Mouse (Mus musculus) hindbrain, embryonic 15.5 days (tissue): ENCODE data around the gene Nus1. TPM values are rescaled to one million over a fixed set of nuclear protein-coding genes. Genes with fewer than 3 reads are reported as not detected.

Source experiments
- ATAC-seq: fragments of 200-750 bp; cut with Nextera tagmentation; 2 replicates; pipeline ENCODE4 v1.8.0; 2017; ENCODE audit warnings: low read depth, moderate number of reproducible peaks, moderate TSS enrichment; ENCODE audit not compliant: low FRiP score
- H3K27ac ChIP-seq: fragments of 300-500 bp; sonication (generic); replicated peaks from 2 replicates; pipeline ENCODE4 v1.5.1; 2015; ENCODE audit warnings: mild to moderate bottlenecking, inconsistent platforms
- H3K27me3 ChIP-seq: fragments of 300-500 bp; sonication (generic); 2 replicates; pipeline ENCODE4 v1.6.1; 2015; ENCODE audit warnings: control low read depth, inconsistent platforms
- H3K36me3 ChIP-seq: fragments of 300-500 bp; sonication (generic); 2 replicates; pipeline ENCODE4 v1.6.1; 2015; ENCODE audit warnings: control low read depth, inconsistent platforms
- H3K4me1 ChIP-seq: fragments of 300-500 bp; sonication (generic); replicated peaks from 2 replicates; pipeline ENCODE4 v1.6.1; 2015; ENCODE audit warnings: control low read depth, inconsistent platforms
- H3K4me2 ChIP-seq: fragments of 300-500 bp; sonication (generic); 2 replicates; pipeline ENCODE4 v1.6.1; 2015; ENCODE audit warnings: moderate library complexity, mild to moderate bottlenecking, inconsistent platforms
- H3K4me3 ChIP-seq: fragments of 300-500 bp; sonication (generic); 2 replicates; pipeline ENCODE4 v1.5.1; 2015; ENCODE audit warnings: mild to moderate bottlenecking, inconsistent platforms
- H3K9ac ChIP-seq: fragments of 300-500 bp; sonication (generic); 2 replicates; pipeline ENCODE4 v1.6.1; 2015; ENCODE audit warnings: inconsistent platforms
- H3K9me3 ChIP-seq: fragments of 300-500 bp; sonication (generic); 2 replicates; pipeline ENCODE4 v1.6.1; 2016; ENCODE audit warnings: control low read depth, inconsistent platforms
- WGBS: fragments of 180-500 bp; shearing (Covaris S2); methylation state at CpG from one replicate; pipeline ENCODE4 v1.1.7; 2015; 5-methylcytosine and 5-hydroxymethylcytosine counted together
- polyA plus RNA-seq: library from polyadenylated mRNA; unstranded; fragments of >200 nt; fragmentation: Nextera tagmentation; extraction: Ambion mirVana; gene quantifications from 2 replicates; pipeline ENCODE4 v1.2.1, GENCODE M21; 2015

The Nus1 gene
- polyA plus RNA-seq, 1 experiment from 2014 or later: 21.8 TPM

- no peak for ATAC-seq
- WGBS: 67% methylated on average over 5 of the region's 5 CpGs
- H3K27me3 ChIP-seq: no peaks in the 10 kb centered on the region
Observed at GRCm38 (mm10) chr10:52418931-52419330, 1.6 kb downstream of the Nus1 start.

DNA sequence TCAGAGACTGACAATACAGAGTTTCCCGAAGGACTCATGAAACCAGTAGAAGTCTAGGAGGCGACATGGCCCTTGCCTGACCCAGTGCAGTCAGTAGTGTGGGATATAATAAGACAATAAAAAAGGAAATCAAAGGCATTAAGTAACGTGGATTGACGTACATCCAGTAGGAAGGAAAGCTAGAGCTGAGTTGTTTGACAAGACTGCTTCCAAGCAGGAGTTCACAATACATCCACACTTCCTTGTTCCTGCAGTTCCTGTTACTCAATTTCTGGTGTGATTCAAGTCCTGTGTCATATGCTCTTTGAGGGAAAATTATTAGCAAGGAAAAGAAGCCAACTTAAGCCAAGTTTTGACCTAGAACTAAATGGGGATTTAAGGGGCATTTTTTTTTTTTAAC lies 2.1 kb downstream of the Nus1 start:
- Histone ChIP-seq H3K9me3 (no peaks in the 10 kb centered on the region), H3K27me3 (no peaks in the 10 kb centered on the region), H3K9ac (peak overlapping the region; percentile 91; the same call in 1 of the 2 replicates), H3K36me3 (no peaks in the 10 kb centered on the region), H3K4me2 (peak overlapping the region; percentile 66), H3K4me1 (peaks cover 46% of the 10 kb centered on the region), H3K4me3 (peak overlapping the region; percentile 67; the same call in 1 of the 2 replicates), H3K27ac (no peak overlapping the region)
- ATAC-seq: no peak
- WGBS: 80% methylated on average over 4 of the region's 4 CpGs

More at GRCm38 (mm10) chr10:52418931-52419330, 1.6 kb downstream of the Nus1 start:
- Histone ChIP-seq H3K4me2 (peak overlapping the region; percentile 66), H3K36me3 (no peaks in the 10 kb centered on the region), H3K27ac (0 out of 2 replicates have a peak overlapping the region, but pooled peaks have one; percentile 97), H3K4me3 (peak overlapping the region; percentile 67), H3K4me1 (peaks cover 46% of the 10 kb centered on the region), H3K9ac (peak overlapping the region; percentile 91), H3K9me3 (no peaks in the 10 kb centered on the region)

DNA sequence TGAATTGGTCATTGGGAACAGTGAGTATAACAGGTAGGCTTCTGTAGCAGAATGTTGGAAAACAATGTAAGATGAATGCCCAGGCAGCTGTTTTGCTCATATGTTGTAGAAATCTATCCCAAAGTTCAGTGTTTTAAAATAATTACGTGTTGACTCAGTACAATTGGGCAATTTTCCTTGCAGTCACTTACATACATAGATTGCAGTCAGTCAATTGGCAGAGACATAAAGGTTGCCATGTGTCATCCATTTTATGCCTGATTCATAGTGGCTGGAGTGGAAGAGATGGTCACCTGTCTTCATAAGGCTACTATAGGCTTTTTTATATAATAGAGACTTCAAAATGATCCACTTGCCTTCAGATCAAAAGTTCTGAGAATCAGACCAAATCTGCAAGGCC lies 3.2 kb downstream of the Nus1 start:
- 80% methylated on average over 1 of the region's 1 CpGs for WGBS
- H3K36me3 ChIP-seq: no peaks in the 10 kb centered on the region
- peaks cover 46% of the 10 kb centered on the region for H3K4me1 ChIP-seq
- H3K9ac ChIP-seq: no peak overlapping the region
- H3K27me3 ChIP-seq: no peaks in the 10 kb centered on the region
- H3K9me3 ChIP-seq: no peaks in the 10 kb centered on the region
- no peak overlapping the region for H3K4me3 ChIP-seq
- no peak overlapping the region for H3K4me2 ChIP-seq
- ATAC-seq: no peak
- no peak overlapping the region for H3K27ac ChIP-seq

DNA sequence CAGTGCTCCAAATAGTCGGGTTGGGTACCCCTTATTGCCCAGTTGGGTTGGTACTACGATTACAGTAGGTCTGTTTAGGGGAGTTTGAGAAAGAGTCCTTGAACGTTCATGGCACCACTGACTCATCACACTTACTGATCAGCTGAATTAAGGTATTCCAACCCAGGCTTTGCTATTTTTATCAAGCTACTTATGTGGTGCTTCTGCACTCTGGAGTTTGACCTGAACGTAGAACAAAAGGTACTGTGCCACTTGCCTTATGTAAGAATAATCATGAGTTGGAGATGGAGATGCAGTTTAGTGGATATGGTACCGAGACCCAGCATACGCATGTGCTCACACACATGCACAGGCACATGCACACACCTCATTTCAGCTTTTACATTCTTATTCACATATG lies 4.4 kb downstream of the Nus1 start:
- no peak for ATAC-seq

DNA sequence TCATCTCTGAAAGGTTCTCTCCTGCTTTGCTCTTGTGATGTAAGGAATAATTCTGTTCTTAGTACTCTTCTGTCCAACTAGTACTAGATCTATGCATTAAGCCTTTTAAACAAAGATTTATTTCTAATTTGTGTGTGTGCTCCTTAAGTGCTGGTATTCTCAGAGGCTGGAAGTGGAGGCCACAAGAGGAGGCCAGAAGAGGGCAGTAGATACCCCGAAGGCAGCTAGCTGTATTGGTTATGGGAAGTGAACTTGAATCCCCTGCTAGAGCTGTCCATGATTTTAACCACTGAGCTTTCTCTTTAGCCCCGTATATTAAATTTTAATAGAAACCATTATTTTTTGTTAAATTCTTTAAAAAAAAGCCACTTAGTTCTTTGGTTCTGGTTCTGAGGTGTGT lies 5.8 kb downstream of the Nus1 start:
- no peak overlapping the region for H3K9ac ChIP-seq
- H3K4me2 ChIP-seq: no peak overlapping the region
- no peak for ATAC-seq
- no peak overlapping the region for H3K4me3 ChIP-seq
- no peaks in the 10 kb centered on the region for H3K36me3 ChIP-seq
- H3K27me3 ChIP-seq: no peaks in the 10 kb centered on the region
- H3K9me3 ChIP-seq: no peaks in the 10 kb centered on the region
- H3K27ac ChIP-seq: no peak overlapping the region
- peaks cover 44% of the 10 kb centered on the region for H3K4me1 ChIP-seq
- 84% methylated on average over 2 of the region's 2 CpGs for WGBS

More for the DNA sequence above, 4.4 kb downstream of the Nus1 start:
- H3K4me1 ChIP-seq: peaks cover 43% of the 10 kb centered on the region
- 92% methylated on average over 6 of the region's 6 CpGs for WGBS
- H3K9ac ChIP-seq: no peak overlapping the region
- no peaks in the 10 kb centered on the region for H3K36me3 ChIP-seq
- H3K4me3 ChIP-seq: no peak overlapping the region
- H3K9me3 ChIP-seq: no peaks in the 10 kb centered on the region
- H3K4me2 ChIP-seq: no peak overlapping the region
- H3K27ac ChIP-seq: no peak overlapping the region
- H3K27me3 ChIP-seq: no peaks in the 10 kb centered on the region

- H3K9ac ChIP-seq: no peak overlapping the region
- no peaks in the 10 kb centered on the region for H3K9me3 ChIP-seq
- ATAC-seq: no peak
- H3K36me3 ChIP-seq: peaks cover 16% of the 10 kb centered on the region
- H3K4me3 ChIP-seq: no peak overlapping the region
- no peak overlapping the region for H3K4me2 ChIP-seq
- H3K27me3 ChIP-seq: no peaks in the 10 kb centered on the region
- no peak overlapping the region for H3K27ac ChIP-seq
- peaks cover 16% of the 10 kb centered on the region for H3K4me1 ChIP-seq
- WGBS: 91% methylated on average over 7 of the region's 7 CpGs
Observed at GRCm38 (mm10) chr10:52426314-52426980, 9.1 kb downstream of the Nus1 start.

DNA sequence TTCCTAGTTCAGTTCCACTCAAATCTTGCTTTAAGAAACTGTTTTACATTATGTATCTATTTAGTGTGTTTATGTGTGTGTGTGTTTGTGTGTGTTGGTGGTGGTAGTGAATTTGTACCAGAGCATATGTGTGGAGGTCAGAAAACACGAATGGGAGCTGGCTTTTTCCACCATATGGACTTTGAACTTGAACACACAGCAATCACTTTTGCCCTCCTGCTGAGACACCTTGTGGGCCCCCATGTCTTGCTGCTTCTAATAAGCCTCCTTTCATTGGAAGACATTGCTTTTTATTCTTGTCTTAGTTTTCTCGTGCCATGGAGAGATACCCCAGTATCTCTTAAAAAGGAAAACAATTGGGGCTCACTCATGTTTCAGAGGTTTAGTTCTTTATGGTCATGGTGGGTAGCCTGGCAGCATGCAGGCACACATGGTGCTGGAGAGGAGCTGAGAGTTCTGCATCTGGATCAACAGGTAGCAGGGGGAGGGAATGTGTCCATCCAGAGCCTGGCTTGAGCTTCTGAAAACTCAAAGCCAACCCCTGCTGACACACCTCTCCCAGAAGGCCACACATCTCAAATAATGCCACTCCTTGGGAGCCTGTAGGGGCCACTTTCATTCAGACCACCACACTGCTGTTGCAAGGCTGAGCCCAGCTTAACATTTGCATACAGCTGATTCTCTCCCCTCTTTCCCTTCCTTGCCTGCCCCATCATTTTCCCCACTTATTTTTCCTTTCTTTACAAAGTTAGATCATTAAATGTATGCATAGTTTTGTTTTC lies 10.5 kb downstream of the Nus1 start:
- no peaks in the 10 kb centered on the region for H3K9me3 ChIP-seq
- peaks cover 28% of the 10 kb centered on the region for H3K36me3 ChIP-seq
- H3K9ac ChIP-seq: no peak overlapping the region
- ATAC-seq: no peak
- no peak overlapping the region for H3K4me3 ChIP-seq
- H3K4me1 ChIP-seq: peaks cover 10% of the 10 kb centered on the region
- no peaks in the 10 kb centered on the region for H3K27me3 ChIP-seq
- H3K27ac ChIP-seq: no peak overlapping the region
- WGBS: 51% methylated on average over 2 of the region's 2 CpGs
- H3K4me2 ChIP-seq: no peak overlapping the region

GRCm38 (mm10) chr10:52430953-52431352 lies 13.6 kb downstream of the Nus1 start:
- H3K9me3 ChIP-seq: no peaks in the 10 kb centered on the region
- no peak overlapping the region for H3K4me3 ChIP-seq
- no peak for ATAC-seq
- H3K36me3 ChIP-seq: peaks cover 52% of the 10 kb centered on the region
- H3K9ac ChIP-seq: no peak overlapping the region
- no peak overlapping the region for H3K27ac ChIP-seq
- WGBS: 92% methylated on average over 1 of the region's 1 CpGs
- no peak overlapping the region for H3K4me2 ChIP-seq
- H3K4me1 ChIP-seq: peaks cover 6% of the 10 kb centered on the region; the same call in 1 of the 2 replicates
- H3K27me3 ChIP-seq: no peaks in the 10 kb centered on the region

GRCm38 (mm10) chr10:52434836-52435235 lies 17.5 kb downstream of the Nus1 start:
- H3K27me3 ChIP-seq: no peaks in the 10 kb centered on the region
- no peak overlapping the region for H3K27ac ChIP-seq
- H3K9ac ChIP-seq: no peak overlapping the region
- no peaks in the 10 kb centered on the region for H3K4me1 ChIP-seq
- H3K4me2 ChIP-seq: no peak overlapping the region
- 89% methylated on average over 8 of the region's 8 CpGs for WGBS
- no peak overlapping the region for H3K4me3 ChIP-seq
- no peak for ATAC-seq
- no peaks in the 10 kb centered on the region for H3K9me3 ChIP-seq
- H3K36me3 ChIP-seq: peaks cover 77% of the 10 kb centered on the region

DNA sequence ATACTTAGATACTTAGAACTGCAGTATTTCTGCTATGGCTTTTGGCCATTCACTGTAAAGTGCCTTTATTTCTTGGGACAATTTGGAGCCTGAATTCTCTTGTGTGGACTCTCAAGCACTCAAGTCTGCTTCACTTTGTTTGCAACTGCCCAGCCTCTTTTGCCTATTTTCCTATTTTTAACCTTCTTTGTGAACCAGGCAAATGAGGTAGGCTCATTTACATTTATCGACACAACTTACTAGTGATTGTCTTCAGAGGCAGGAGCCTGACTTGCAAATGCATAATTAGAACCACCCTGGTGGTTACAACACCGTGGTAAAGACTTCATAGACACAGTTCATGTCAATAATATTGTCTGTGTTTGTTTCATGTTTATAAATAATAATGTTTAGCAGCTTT lies 43.3 kb downstream of the Nus1 start:
- H3K4me3 ChIP-seq: no peak overlapping the region
- H3K9ac ChIP-seq: no peak overlapping the region
- H3K27ac ChIP-seq: no peak overlapping the region
- no peaks in the 10 kb centered on the region for H3K9me3 ChIP-seq
- WGBS: 43% methylated on average over 2 of the region's 2 CpGs
- H3K36me3 ChIP-seq: no peaks in the 10 kb centered on the region
- H3K27me3 ChIP-seq: no peaks in the 10 kb centered on the region
- ATAC-seq: no peak
- no peak overlapping the region for H3K4me2 ChIP-seq
- H3K4me1 ChIP-seq: no peaks in the 10 kb centered on the region

DNA sequence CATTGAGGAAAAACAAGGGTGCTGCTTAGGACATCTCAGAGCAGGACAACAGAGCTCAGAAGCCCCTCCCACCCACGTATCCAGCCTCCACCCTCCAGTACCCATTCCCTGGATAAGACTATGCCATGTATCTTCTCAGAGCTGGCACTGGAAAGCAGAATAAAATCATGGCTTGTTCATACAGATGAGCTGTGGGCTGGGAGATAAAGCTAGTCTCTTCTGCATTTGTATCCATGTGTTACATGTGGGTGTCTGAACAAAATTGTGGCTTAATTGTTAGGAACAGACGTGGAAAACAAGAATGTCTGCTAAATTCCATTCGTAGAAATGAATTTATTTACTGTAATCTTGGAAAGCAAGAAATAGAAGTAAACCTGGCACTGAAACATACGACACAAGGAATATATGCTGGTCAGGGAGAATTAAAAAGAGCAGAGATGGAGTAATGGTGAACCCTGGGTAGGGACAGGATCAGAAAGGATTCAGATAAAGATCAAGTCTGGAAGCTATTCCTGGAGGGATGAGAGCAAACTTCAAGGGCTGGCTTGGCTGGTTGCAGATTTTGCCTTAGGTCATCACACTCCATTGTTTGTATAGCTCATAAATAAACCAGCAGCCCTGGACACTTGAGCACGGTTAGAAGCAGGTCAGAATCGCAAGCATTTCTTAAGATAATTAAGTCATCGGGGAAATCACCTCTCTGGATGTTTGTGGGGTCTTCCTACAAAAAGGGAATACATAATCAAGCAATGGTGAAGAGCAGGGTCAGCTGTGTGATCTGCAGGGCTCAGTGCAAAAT lies 46.8 kb downstream of the Nus1 start:
- H3K4me2 ChIP-seq: no peak overlapping the region
- H3K36me3 ChIP-seq: no peaks in the 10 kb centered on the region
- H3K9ac ChIP-seq: no peak overlapping the region
- H3K4me3 ChIP-seq: no peak overlapping the region
- no peaks in the 10 kb centered on the region for H3K4me1 ChIP-seq
- 65% methylated on average over 7 of the region's 7 CpGs for WGBS
- H3K9me3 ChIP-seq: no peaks in the 10 kb centered on the region
- H3K27me3 ChIP-seq: no peaks in the 10 kb centered on the region
- H3K27ac ChIP-seq: no peak overlapping the region
- ATAC-seq: no peak

DNA sequence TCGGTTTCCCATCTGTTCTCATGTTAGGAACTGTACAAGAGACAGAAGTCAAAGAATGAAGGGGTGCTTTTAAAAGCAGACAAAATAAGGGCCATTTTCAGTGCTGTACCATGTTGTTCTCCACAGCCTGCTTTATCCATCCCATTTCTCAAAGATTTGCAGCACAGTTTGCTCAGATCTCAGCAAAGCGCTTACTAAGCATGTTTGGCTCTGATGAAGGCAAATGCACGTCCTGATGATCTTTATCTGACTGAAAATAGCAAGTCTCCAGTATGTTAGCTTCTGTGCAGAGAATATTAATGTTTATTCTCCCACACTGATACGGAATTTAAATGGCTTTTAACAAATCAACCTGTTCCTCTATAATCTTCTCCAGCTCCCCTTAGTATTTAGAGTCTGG lies 54.2 kb downstream of the Nus1 start:
- H3K27ac ChIP-seq: no peak overlapping the region
- no peak overlapping the region for H3K4me3 ChIP-seq
- H3K27me3 ChIP-seq: no peaks in the 10 kb centered on the region
- no peaks in the 10 kb centered on the region for H3K4me1 ChIP-seq
- H3K9me3 ChIP-seq: no peaks in the 10 kb centered on the region
- H3K4me2 ChIP-seq: no peak overlapping the region
- no peaks in the 10 kb centered on the region for H3K36me3 ChIP-seq
- H3K9ac ChIP-seq: no peak overlapping the region
- ATAC-seq: no peak
- WGBS: 80% methylated on average over 4 of the region's 4 CpGs
